Mouse (Mus musculus): ENCODE data around the gene Brd7.

DNA sequence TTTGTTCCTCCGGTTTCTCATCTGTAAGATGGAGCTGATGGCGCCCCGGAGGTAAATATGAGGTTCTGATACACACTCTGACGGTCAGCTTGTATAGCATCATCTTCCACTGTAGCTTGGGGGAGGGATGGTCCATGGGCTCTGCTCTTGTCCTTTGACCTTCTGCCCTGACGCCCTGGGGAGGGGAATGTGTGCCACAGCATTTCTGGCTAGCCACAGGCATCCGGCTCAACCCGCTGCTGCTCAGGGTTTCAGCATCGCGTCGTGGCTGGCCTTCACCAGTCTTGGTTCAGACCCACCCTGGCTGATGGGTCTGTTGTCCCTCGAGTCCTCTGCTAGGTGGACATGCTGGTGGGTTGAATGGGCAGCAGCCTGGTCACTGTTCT is 70.7 kb downstream of the Brd7 start:
- TF ChIP-seq CTCF (IDR thresholded peaks at IDR 0.05; ENCODE audit: low read depth) = no peak
- no peak for TF ChIP-seq EP300 (IDR thresholded peaks at IDR 0.05; ENCODE audit: low read depth)

Measured in liver, embryonic 14.5 days (tissue).